ENCODE assay signal across 27 mouse cellular contexts in the genomic region with DNA sequence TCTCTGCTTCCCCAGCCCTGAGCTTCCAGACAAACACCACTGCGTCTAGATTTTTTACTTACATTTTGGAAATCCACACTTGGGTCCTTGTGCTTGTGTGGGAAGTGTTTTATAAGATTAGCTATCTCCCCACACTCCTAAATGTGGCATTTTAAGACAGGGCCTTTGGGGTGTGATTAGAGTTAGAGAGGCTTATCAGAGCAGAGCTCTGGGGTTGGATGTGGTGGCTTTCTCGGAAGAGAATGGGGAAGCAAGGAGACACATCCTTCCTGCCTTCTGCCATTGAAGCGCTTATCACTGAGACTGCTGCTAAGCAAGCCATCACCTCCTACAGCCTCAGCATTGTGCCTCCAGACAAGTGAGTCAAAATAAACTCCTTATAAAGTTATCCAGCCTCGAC. TPM values are rescaled to one million over a fixed set of nuclear protein-coding genes. Genes with fewer than 3 reads are reported as not detected.
DNase-seq lines count a peak whose midpoint lies in the region; ATAC-seq and TF ChIP-seq lines count a peak whose summit lies in the region.
"Had no signal": no experiment of that assay in that cellular context is flagged by ENCODE, and none has a peak within 500 bp of the region (broad histone marks: within the 10 kb centered on the region; RNA-seq: fewer than 3 reads in every experiment).

No protein-coding gene starts in this region.

- TF ChIP-seq EP300 in stomach, postnatal 0 days (optimal IDR thresholded peaks at IDR 0.05) = no peak

- no peak for DNase-seq in liver
- DNase-seq in 416B (ENCODE audit: low read depth) = peak; percentile 48
- DNase-seq in MEL-GATA-1-ER (ENCODE audit: extremely low read depth, low read depth) = peak; percentile 91
- DNase-seq in stomach, postnatal 0 days (ENCODE audit: low spot score) = no peak
- DNase-seq in lung, postnatal 4 days = no peak
- no peak for DNase-seq in ovary, postnatal 10 days (ENCODE audit: low spot score)
- DNase-seq: adrenal gland, postnatal 10 days; adrenal gland, postnatal 36 days; cerebellum, adult 18-20 months; cerebellum, adult 9-10 months; cerebellum, postnatal 14 days; gastrocnemius, adult 2 months; gastrocnemius, postnatal 14 days; heart, adult 18-20 months; heart, postnatal 10 days; heart, postnatal 36 days had no signal

- no peak overlapping the region for H3K9ac ChIP-seq in liver, embryonic 12.5 days
- no peak overlapping the region for H3K9ac ChIP-seq in stomach, postnatal 0 days (ENCODE audit: low read length)
- H3K9ac ChIP-seq: embryonic facial prominence, embryonic 12.5 days; embryonic facial prominence, embryonic 15.5 days; heart, embryonic 12.5 days; heart, embryonic 15.5 days; hindbrain, embryonic 14.5 days had no signal

- ATAC-seq in liver, embryonic 12.5 days = peak; percentile 46; the same call in 1 of the 2 replicates
- ATAC-seq in megakaryocyte progenitor cell, adult 5-6 weeks (replicated peaks; ENCODE audit: poor library complexity) = peak; percentile 64
- no peak for ATAC-seq in stomach, postnatal 0 days (ENCODE audit: low FRiP score, low TSS enrichment)
- ATAC-seq: CD4-positive, CD25-positive, alpha-beta regulatory T cell, adult 4 months; forebrain, embryonic 14.5 days; Patski had no signal

- H3K4me3 ChIP-seq in liver, embryonic 12.5 days = no peak overlapping the region
- no peak overlapping the region for H3K4me3 ChIP-seq in stomach, postnatal 0 days (ENCODE audit: low read depth, low read length)
- H3K4me3 ChIP-seq: embryonic facial prominence, embryonic 12.5 days; embryonic facial prominence, embryonic 15.5 days; gastrocnemius, adult 2 months; heart, embryonic 12.5 days; heart, embryonic 15.5 days; hindbrain, embryonic 10.5 days had no signal

- peaks cover 27% of the 10 kb centered on the region; the same call in 1 of the 2 replicates for H3K27me3 ChIP-seq in liver, embryonic 12.5 days (replicated peaks)
- H3K27me3 ChIP-seq in stomach, postnatal 0 days (ENCODE audit: control insufficient read depth, insufficient read depth, low read length) = no peaks in the 10 kb centered on the region
- H3K27me3 ChIP-seq: embryonic facial prominence, embryonic 12.5 days; embryonic facial prominence, embryonic 15.5 days; heart, embryonic 12.5 days; heart, embryonic 15.5 days; Patski had no signal

- no peak overlapping the region for H3K4me2 ChIP-seq in liver, embryonic 12.5 days
- no peak overlapping the region for H3K4me2 ChIP-seq in stomach, postnatal 0 days (replicated peaks; ENCODE audit: low read depth)
- H3K4me2 ChIP-seq: embryonic facial prominence, embryonic 12.5 days; embryonic facial prominence, embryonic 15.5 days; heart, embryonic 12.5 days; heart, embryonic 15.5 days; hindbrain, embryonic 14.5 days had no signal

- H3K36me3 ChIP-seq in liver, embryonic 12.5 days = no peaks in the 10 kb centered on the region
- H3K36me3 ChIP-seq in stomach, postnatal 0 days (ENCODE audit: control insufficient read depth, insufficient read depth, low read length) = no peaks in the 10 kb centered on the region
- H3K36me3 ChIP-seq: embryonic facial prominence, embryonic 12.5 days; embryonic facial prominence, embryonic 15.5 days; heart, embryonic 12.5 days; heart, embryonic 15.5 days; hindbrain, embryonic 10.5 days had no signal

- H3K4me1 ChIP-seq in liver, embryonic 12.5 days = peaks cover 7% of the 10 kb centered on the region; the same call in 1 of the 2 replicates
- no peaks in the 10 kb centered on the region for H3K4me1 ChIP-seq in stomach, postnatal 0 days (replicated peaks; ENCODE audit: control insufficient read depth, insufficient read depth)
- H3K4me1 ChIP-seq: embryonic facial prominence, embryonic 12.5 days; embryonic facial prominence, embryonic 15.5 days; heart, embryonic 15.5 days had no signal

- 16% methylated on average over 4 of the region's 4 CpGs for WGBS in liver, embryonic 12.5 days (ENCODE audit: insufficient replicate concordance)
- 70% methylated on average over 4 of the region's 4 CpGs for WGBS in stomach, postnatal 0 days

- TF ChIP-seq CTCF in stomach, postnatal 0 days (IDR thresholded peaks at IDR 0.05; ENCODE audit: low read depth) = no peak

- H3K27ac ChIP-seq in liver, embryonic 12.5 days = no peak overlapping the region
- H3K27ac ChIP-seq in stomach, postnatal 0 days (replicated peaks) = no peak overlapping the region
- H3K27ac ChIP-seq: embryonic facial prominence, embryonic 12.5 days; embryonic facial prominence, embryonic 15.5 days; heart, embryonic 15.5 days; hindbrain, embryonic 10.5 days; hindbrain, embryonic 14.5 days had no signal

- no peaks in the 10 kb centered on the region for H3K9me3 ChIP-seq in liver, embryonic 12.5 days (replicated peaks)
- no peaks in the 10 kb centered on the region for H3K9me3 ChIP-seq in stomach, postnatal 0 days (ENCODE audit: control insufficient read depth, low read length)
- H3K9me3 ChIP-seq: embryonic facial prominence, embryonic 12.5 days; embryonic facial prominence, embryonic 15.5 days; heart, embryonic 12.5 days; heart, embryonic 15.5 days; hindbrain, embryonic 10.5 days had no signal

RNA-seq across cellular contexts. Expression of a gene that starts 8.1 kb away (rescaled TPM):
- polyA plus RNA-seq in liver, embryonic 12.5 days (2016; fragmentation: Nextera tagmentation; extraction: Ambion mirVana) = 7.6 and 8.2 TPM in 2 replicates
- total RNA-seq in megakaryocyte progenitor cell, adult 5-6 weeks (2015) = 26.4 and 27.0 TPM in 2 replicates
- total RNA-seq in megakaryocyte progenitor cell, adult 5-6 weeks (2017) = 20.7 and 21.0 TPM in 2 replicates
- polyA plus RNA-seq in stomach, postnatal 0 days (2015; fragmentation: Nextera tagmentation; extraction: Ambion mirVana) = 20.5 and 23.4 TPM in 2 replicates

Comparison
In these comparisons a context has a peak if more than half of its experiments do, and no peak if none do; other contexts are left out.
1. DNase-seq: peak in 416B (single experiment) and MEL-GATA-1-ER (single experiment); none in liver (single experiment), stomach, postnatal 0 days (single experiment), lung, postnatal 4 days (0 of 2) and ovary, postnatal 10 days (single experiment).